Mouse (Mus musculus) T-helper 1 cell (primary cell): ENCODE measurements around the gene Evx2.

ENCODE experiments used
- in situ Hi-C: fragments of 300-600 bp; cut with MboI, MseI; formaldehyde crosslinking; loops from one replicate; pipeline ENCODE4 v1.15.1; 2025; ENCODE audit warnings: high pct_unique_total_duplicates

Evx2 gene

GRCm38 (mm10) chr2:74659507-74660005, at the start of gene Evx2:
Evx2 (minus strand) TSS chr2:74659557.
- in situ Hi-C loops = loop anchor here (25.0 kb wide), 1 partner anchor 697 kb away; no protein-coding TSS in a partner anchor

DNA sequence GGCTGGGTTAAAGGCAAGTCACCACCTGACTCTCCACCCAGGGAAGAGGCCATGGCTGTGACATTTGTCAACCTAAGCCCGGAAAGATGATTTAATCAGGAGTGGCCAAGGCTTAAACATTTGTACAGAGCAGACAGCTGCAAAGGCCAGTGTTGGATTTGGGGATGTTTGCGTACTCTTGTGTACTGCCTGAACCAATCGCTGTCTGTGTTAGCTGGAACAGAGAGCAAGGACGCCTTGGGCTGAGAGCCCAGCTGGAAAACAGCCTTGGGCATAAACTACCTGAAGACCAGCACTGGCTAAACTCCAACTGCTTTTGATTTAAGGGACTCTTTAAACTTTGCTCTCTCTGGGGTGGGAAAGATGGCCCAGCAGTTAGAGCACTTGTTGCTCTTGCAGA, 49.3 kb upstream of the Evx2 start:
- in situ Hi-C loops = no loop called here

DNA sequence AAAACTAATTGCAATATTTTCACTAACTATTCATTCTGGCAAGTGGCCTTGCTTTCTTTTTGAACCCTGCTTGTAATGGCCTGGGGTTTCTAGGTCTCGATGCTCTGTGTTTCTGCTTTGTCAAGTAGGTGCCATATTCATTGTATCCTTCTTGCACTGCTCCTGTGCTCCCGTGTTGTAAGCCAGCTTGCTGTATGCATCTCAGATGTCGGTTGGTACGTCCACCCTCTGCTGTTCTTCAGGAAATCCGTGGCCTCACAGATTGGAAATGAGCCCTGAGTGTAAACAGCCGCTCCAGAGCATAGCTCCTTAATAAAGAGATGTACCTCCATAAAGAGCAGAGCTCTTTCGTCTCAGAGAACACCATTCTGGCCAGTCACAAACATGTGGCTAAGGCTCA, 48.2 kb upstream of the Evx2 start:
- in situ Hi-C loops = no loop called here

- in situ Hi-C loops = no loop called here
Measured at GRCm38 (mm10) chr2:74706393-74706960, 47.1 kb upstream of the Evx2 start.

DNA sequence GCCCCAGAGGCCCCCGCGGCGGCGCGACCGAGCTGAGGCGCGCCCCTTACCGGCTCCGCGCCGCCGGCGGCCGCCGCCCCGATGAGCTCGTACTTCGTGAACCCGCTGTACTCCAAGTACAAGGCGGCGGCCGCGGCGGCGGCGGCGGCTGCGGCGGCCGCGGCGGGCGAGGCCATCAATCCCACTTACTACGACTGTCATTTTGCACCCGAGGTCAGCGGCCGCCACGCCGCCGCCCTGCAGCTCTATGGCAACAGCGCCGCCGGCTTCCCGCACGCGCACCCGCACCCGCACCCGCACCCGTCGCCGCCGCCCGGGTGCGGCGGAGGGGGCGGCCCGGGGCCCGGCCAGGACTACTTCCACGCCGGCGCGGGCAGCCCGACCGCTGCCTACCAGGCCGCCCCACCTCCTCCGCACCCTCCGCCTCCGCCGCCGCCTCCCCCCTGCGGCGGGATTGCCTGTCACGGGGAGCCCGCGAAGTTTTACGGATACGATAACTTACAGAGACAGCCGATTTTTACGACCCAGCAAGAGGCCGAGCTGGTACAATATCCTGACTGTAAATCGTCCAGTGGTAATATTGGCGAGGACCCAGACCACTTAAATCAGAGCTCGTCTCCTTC, 46.2 kb upstream of the Evx2 start:
- in situ Hi-C loops = no loop called here

DNA sequence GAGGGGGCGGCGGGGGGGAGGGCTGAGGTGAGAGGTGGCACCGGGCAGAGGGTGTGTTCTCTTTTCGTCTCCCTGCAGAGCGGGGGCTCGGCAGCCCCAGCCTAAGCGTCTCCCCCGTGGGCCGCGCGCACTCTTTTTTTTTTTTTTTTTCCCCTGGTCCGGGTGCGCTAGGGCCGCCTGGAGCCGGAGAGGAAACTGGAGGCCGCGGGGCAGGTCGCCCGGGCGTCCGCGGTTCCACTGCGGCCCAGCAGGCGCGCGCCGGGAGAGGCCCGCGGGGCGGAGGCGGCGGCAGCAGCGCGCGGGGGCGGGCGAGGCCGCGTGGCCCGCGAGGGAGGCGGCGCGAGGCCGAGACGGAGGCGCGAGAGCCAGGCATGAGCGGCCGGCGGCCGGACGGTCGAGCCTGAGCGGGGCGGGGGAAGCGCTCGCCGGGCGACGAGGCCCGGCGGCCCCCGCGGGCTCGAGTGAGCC, 45.7 kb upstream of the Evx2 start:
- in situ Hi-C loops = no loop called here

- in situ Hi-C loops = no loop called here
Measured at GRCm38 (mm10) chr2:74704393-74704998, 45.1 kb upstream of the Evx2 start, which contains the start of gene Hoxd8. Hoxd8 (plus strand) TSS chr2:74704615.

GRCm38 (mm10) chr2:74703720-74704392, 44.5 kb upstream of the Evx2 start:
- in situ Hi-C loops = no loop called here

DNA sequence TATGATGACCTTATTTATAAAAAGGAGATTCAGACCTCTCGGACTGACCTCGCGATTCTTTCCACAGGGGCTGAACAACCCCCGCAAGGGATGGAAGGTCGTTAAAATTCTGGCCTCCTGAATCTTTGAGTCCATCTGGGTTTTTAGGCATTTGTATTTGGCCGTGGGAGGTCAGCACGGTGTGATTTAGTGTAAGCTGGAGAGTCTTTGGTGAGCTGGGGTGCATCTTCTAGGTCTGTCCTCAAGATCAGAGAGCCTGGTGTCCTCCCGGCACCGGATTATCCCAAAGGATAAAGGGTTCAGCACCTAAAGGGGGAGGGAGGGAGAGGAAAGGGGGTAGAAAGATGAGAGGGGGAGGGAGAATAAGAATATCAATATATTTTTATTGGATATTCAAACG, 44.0 kb upstream of the Evx2 start:
- in situ Hi-C loops = no loop called here

DNA sequence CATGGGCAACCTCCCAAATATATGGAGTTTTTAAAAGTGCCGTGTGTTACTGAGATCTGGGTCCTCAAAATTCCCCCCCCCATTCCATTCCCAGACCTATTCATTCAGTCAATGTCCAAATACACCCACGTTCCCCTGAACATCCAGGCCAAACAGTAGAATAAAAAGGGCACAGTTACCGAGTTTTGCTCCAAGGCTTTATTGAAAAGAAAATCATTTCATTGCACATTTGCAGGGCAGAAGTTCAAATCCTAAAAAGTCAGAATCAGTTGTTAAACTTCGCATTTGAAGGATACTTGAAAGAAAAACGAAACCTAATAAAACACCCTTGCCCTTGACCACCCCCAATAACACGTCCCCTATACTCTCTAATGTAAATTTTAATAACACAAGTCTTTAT, 43.5 kb upstream of the Evx2 start:
- in situ Hi-C loops = no loop called here

DNA sequence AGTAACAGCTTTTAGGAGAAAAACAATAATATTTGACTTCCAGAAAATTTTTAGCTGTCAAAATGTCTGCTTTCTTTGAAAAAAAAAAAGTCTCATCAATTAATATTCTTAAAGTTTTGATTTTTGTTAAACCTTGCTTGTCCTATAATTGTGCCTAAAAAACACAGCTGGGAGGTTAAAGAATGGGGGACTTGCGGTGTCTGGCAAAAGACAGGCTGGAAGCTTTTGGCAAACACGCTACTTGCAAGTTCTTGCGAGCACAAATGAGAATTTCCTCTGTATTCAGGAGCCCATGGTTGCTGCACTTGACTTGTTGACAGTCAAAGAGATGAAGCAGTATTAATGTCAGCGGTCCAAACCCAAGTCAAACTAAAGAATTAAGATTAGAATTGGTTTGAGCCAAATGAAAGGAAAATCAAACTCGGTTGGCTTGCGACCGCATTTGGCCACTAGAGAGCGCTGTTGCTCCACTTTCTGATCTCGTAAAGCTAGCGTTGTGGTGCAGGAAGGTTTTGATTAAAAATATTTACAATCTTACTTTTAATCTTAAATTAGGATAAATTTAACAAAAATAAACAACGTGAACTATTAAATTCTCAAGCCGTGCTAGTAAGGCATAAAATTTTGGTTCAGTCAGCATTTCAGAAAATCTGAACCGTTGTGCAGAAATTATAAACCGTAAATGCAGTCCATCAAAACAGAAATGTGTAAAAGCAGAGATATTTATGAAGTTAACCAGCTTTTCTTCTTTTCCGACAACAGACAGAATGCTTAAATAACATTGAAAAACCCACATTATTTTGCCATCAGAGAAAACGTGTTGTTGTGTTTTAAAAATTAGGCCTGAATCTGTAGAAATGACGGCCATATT, 42.8 kb upstream of the Evx2 start:
- in situ Hi-C loops = no loop called here

- in situ Hi-C loops = no loop called here
Measured at GRCm38 (mm10) chr2:74700546-74701112, 41.3 kb upstream of the Evx2 start.

DNA sequence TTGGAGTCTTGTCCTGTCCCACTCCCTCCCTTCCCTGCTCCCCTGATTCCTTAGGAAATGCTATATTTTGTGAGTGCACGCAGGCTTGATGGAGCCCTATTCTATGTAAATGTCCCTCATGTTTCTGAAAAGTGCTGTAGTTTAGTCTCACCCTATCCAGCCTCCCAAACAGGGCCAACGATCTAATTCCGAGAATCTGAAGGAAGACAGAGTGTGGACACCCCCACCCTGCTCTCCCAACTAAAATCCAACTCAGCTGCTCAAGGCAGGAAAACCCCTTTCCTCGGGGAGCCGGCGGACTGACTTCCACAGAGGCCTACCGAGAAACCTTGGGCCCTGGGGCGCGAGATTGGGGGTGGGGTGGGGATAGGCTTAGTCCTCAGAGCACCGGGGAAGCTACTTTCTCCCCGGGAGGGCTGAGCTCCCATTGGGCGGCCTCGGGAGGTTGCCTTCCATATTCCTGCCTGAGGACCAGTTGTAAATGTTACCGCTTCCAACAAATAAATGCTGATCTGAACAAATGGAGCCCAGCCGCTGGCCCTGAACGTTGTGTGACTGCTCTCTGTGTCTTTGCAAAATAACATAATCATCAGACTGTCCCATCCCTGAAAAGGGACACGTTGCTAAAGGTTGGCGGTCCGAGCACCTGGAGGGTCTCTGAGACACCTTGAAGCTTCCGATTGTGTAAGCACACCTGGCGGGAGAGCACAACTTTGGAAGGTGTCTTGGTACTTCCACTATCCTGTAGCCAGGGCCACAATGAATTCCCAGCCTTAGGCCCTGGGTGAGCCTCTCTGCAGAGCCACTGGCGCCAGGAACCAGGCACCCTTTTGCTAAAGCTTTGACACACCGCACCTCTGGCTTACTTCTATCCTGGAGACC, 40.5 kb upstream of the Evx2 start:
- in situ Hi-C loops = loop anchor here (10.0 kb wide), 1 partner anchor 895 kb away; no protein-coding TSS in a partner anchor

- in situ Hi-C loops = loop anchor here (10.0 kb wide), 1 partner anchor 896 kb away; no protein-coding TSS in a partner anchor
Measured at GRCm38 (mm10) chr2:74699053-74699430, 39.7 kb upstream of the Evx2 start.

DNA sequence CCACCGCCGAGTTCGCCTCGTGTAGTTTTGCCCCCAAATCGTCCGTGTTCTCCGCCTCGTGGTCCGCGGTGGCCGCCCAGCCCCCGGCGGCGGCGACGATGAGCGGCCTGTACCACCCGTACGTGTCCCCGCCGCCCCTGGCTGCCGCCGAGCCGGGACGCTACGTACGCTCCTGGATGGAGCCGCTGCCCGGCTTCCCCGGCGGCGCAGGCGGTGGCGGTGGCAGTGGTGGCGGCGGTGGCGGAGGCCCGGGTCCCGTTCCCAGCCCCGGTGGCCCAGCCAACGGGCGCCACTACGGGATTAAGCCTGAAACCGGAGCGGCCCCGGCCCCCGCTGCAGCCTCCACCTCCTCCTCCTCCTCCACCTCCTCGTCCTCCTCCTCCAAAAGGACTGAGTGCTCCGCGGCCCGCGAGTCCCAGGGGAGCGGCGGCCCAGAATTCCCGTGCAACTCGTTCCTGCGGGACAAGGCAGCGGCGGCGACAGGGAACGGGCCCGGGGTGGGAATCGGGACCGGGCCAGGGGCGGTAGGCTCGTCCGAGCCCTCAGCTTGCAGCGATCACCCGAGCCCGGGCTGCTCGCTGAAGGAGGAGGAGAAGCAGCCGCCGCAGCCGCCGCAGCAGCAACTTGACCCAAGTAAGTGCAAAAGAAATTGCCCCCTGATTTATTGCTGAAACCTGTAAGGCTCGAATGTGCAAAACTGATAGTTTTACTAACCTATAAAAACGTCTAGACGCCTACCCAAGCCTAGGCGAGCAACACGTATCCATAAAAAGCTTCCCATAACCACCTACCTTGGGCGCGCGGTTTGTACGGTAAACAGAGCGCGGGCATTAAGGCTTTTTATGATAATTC, 39.1 kb upstream of the Evx2 start:
- in situ Hi-C loops = loop anchor here (10.0 kb wide), 1 partner anchor 896 kb away; no protein-coding TSS in a partner anchor

GRCm38 (mm10) chr2:74697567-74698121, 38.3 kb upstream of the Evx2 start, which contains the start of gene Hoxd9:
Hoxd9 (plus strand) TSS chr2:74697727.
- in situ Hi-C loops = loop anchor here (10.0 kb wide), 1 partner anchor 897 kb away; no protein-coding TSS in a partner anchor

DNA sequence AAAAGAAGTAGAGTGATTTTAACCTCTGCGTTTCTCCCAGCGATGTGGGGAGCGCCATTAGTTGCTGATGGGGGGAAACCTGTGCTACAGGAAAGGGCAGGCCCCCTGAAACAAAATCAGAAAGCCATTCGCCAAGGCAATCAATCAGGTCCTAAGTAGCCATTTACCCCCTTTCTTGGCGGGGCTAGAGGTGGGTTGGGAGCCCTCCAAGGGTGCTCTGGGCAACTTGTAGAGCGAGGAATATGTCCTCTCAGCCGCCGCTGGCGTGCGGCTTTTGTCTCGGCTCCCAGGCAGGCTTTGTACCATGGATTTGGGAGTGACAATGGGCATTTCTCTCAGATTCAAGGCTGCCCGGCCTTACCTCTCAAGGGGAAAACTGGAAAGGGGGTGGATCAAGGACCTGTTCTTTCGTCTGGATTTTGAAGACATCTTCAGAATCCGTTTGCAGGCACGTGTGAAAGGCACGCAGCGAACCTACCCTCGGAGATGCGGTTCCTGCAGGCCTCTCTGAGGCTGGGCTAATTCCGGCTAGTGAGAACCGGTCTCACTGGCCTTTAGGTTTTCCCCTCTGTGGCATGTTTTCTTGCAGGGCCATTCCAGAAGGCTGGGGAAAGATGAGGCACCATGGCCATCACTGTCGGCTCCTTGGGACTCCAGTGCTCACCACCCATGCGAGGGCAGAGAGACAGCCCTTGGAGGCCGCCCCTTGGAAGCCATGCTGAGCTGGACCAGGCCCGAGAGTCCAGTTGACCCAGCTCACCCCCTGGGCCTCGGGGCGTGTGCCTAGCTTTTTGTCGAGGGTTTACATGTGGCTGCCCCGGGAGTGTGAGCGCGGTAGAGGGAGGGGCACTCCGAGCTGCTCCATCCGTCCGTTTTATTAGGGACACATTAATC, 37.3 kb upstream of the Evx2 start:
- in situ Hi-C loops = loop anchor here (10.0 kb wide), 1 partner anchor 898 kb away; no protein-coding TSS in a partner anchor
